Mouse (Mus musculus): ENCODE data around the gene A26c2. TPM values are rescaled to one million over a fixed set of nuclear protein-coding genes. Genes with fewer than 3 reads are reported as not detected.

A26c2 gene
- polyA plus RNA-seq (2014; fragmentation: Nextera tagmentation; extraction: Ambion mirVana), result not detected in 2 replicates

- Histone ChIP-seq H3K9ac (ENCODE audit: low read length) (no peak within 1 kb of the TSS), H3K27me3 (replicated peaks; ENCODE audit: control insufficient read depth, insufficient read depth, low read length) (no peaks in the 10 kb centered on the region), H3K27ac (ENCODE audit: low read depth, low read length) (no peak within 1 kb of the TSS), H3K9me3 (replicated peaks; ENCODE audit: control insufficient read depth, low read length) (0 out of 2 replicates have a peak, but pooled peaks cover 8% of the 10 kb centered on the region), H3K4me3 (ENCODE audit: low read depth, low read length) (no peak within 1 kb of the TSS), H3K4me2 (ENCODE audit: low read length) (no peak within 1 kb of the TSS), H3K4me1 (ENCODE audit: control insufficient read depth, insufficient read depth, low read length) (no peaks in the 10 kb centered on the region), H3K36me3 (ENCODE audit: control insufficient read depth, insufficient read depth, low read length) (no peaks in the 10 kb centered on the region)
- ATAC-seq (no peak), DNase-seq (ENCODE audit: low spot score) (no peak)
- 82% methylated on average over 7 of the region's 7 CpGs for WGBS
Observed at GRCm38 (mm10) chr7:62823573-62823972, at the start of gene A26c2. A26c2 (minus strand) TSS chr7:62823673.

DNA sequence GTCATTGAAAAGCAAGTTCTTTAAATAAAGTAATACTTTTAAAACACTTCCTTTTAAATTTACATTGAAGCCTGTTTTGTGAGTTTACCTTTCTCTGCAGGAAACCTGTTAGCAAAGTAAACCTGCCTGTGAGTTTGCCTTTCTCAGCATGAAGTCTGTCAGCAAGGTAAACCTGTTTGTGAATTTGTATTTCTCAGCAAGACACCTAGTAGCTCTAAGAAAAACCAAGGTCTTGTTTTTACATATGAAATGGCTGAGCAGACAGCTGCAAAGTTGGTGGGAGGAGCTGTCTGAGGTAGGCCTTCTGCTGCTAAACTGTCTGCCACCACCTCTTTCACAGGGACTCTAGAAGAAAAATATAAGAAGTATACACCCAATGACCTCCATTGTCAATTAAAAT, 28.0 kb upstream of the A26c2 start:
- 0 out of 2 replicates have a peak, but pooled peaks cover 2% of the 10 kb centered on the region for H3K9me3 ChIP-seq (replicated peaks; ENCODE audit: control insufficient read depth, low read length)
- H3K4me3 ChIP-seq (ENCODE audit: low read depth, low read length), result no peak overlapping the region
- H3K4me2 ChIP-seq (ENCODE audit: low read length), result no peak overlapping the region
- no peaks in the 10 kb centered on the region for H3K4me1 ChIP-seq (ENCODE audit: control insufficient read depth, insufficient read depth, low read length)
- DNase-seq (ENCODE audit: low spot score) (no peak), ATAC-seq (no peak)
- H3K36me3 ChIP-seq (ENCODE audit: control insufficient read depth, insufficient read depth, low read length), result no peaks in the 10 kb centered on the region
- no peak overlapping the region for H3K9ac ChIP-seq (ENCODE audit: low read length)
- H3K27ac ChIP-seq (ENCODE audit: low read depth, low read length), result no peak overlapping the region
- no peaks in the 10 kb centered on the region for H3K27me3 ChIP-seq (replicated peaks; ENCODE audit: control insufficient read depth, insufficient read depth, low read length)

All from forebrain, embryonic 14.5 days (tissue).